Mouse (Mus musculus): ENCODE results near the gene Tcf25. TPM values are rescaled to one million over a fixed set of nuclear protein-coding genes. Genes with fewer than 3 reads are reported as not detected.
"Not testable (repeated sequence)": the region's sequence is repeated elsewhere in the genome, so short reads cannot be mapped to it uniquely, and the experiment has no call there.

The Tcf25 gene
- total RNA-seq, 2 experiments from 2014 or later = 27.2 to 48.6 TPM

DNA sequence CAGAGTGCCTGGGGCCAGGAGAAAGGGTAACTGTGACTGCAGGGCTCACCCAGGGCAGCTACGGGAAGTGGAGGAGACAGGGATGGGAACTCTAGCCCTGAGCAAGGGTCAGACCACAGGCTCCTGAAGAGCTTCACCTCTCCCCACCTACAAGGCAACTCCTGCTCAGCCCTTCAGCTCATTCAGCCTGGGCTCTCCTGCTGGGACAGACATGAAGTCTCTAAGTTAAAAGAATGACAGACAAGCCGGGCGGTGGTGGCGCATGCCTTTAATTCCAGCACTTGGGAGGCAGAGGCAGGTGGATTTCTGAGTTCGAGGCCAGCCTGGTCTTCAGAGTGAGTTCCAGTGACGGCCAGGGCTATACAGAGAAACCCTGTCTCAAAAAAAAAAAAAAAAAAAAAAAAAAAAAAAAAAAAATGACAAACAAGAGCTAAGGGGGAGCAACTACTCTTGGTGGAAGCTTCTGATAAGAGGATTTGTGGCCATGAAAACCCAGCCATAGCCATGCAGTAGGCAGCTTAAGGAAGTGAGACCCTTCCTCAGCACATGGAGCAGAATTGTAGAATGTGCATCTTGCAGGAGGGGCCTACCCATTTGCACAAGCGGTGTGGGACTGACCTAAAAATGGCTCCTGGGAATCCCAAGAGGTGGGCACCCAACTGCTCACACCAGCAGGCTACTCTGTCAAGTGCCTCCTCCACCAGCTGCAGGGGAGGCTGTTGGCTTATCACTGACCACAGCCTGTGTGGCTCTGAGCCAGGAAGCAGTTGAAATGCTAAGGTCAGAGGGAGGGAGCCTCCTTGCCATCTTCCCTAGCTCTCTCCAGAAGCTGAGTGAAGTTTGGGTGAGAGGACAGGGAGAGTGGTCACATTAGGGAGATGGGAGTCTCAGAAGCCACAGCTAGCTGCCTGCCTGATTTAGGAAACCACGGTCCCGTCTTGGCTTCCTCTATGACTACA, 35.3 kb downstream of the Tcf25 start:
- peak; percentile 76 for ATAC-seq (replicated peaks; ENCODE audit: low FRiP score, poor library complexity, severe bottlenecking)

DNA sequence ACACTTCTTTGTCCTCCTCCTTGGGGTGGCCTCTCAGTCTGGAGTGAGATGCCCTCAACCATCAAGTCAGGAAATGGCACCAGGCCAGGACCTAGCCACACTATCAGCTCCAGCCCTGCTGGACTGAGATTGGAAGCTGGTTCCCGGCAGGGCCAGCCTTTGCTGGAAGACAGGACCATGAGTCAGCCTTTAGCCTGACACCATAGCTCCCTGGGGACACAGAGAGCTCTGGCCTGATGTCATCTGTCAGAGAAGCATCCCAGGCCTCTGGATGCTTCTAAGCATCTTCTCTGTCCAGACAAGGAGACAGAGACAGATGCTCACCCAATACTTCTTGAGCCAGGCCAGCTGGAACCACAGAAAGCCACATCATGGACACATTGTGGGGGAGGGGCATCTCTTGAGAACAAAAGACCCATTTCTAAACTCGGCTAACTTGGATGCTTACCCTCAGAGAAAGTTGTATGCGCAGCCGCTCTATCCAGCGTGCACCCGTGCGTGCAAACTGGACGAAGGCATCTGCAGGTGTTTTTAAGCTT, 36.6 kb downstream of the Tcf25 start:
- no peak for ATAC-seq (replicated peaks; ENCODE audit: low FRiP score, poor library complexity, severe bottlenecking)

DNA sequence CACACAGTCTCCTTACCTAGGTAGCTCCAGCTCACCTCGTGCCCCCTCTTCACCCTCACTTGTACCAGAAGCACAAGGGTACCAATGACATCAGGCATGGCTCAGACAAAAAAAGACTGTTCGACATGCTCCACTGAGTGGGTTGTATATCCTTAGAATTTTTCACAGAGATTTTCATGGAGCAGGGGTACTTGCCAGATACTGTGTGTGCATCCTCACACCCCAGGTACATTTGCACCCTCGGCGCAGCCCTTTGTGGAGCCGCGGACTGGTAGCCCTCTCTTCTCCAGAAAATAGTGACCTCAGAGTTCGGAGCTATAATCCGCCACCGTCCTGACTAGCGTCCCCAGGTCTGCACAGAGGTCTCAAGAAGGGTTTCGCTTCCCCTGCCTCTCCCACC, 37.2 kb downstream of the Tcf25 start:
- ATAC-seq (replicated peaks; ENCODE audit: low FRiP score, poor library complexity, severe bottlenecking) = no peak

DNA sequence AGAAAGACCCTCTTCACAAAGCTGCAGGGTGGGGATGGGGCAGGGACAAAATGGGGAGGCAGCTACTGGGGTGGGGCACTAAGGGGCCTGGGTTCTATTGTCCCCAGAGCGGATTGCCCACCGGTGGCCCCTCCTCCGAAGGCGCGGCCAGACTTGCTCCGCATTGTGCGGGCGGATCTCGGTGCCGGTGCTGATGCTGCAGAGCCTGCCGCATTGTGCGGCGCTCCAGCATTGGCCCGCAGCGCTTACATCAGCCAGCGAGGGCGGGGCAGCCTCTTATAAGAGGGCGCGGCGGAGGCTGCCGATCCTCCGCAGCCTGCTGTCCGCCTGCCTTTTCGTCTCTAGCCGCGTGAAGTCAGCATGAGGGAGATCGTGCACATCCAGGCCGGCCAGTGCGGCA, 37.7 kb downstream of the Tcf25 start, which contains the start of gene Tubb3:
TSS of gene Tubb3 (plus strand) at position 179 of the 400 bp plus-strand sequence.
- peak; percentile 64 for ATAC-seq (replicated peaks; ENCODE audit: low FRiP score, poor library complexity, severe bottlenecking)

DNA sequence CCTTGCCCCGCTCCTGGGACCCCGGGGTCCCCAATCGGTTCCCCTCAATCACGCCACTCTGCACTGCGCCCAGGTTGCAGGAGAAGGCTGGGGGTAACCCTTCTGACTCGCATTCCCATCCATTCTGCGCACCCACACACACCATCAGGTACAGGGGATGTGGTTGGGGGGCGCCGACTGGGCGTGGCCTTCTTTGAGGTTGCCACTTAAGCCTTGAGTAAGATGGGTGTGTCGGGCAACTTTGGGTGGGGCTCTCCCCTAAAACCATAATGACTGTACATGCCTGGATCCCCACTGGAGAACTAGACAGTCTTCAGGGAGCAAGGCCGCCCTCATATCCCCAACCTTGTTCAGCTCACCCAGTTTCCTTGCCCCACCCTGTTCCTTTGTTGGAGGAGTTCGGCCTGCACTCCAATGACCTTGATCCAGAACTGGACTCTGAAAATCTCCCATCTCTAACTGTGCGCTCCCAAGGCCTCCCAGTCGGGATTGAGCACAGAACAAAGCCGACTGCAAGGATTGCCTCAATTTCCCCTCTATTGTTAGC, 38.3 kb downstream of the Tcf25 start:
- no peak for ATAC-seq (replicated peaks; ENCODE audit: low FRiP score, poor library complexity, severe bottlenecking)

DNA sequence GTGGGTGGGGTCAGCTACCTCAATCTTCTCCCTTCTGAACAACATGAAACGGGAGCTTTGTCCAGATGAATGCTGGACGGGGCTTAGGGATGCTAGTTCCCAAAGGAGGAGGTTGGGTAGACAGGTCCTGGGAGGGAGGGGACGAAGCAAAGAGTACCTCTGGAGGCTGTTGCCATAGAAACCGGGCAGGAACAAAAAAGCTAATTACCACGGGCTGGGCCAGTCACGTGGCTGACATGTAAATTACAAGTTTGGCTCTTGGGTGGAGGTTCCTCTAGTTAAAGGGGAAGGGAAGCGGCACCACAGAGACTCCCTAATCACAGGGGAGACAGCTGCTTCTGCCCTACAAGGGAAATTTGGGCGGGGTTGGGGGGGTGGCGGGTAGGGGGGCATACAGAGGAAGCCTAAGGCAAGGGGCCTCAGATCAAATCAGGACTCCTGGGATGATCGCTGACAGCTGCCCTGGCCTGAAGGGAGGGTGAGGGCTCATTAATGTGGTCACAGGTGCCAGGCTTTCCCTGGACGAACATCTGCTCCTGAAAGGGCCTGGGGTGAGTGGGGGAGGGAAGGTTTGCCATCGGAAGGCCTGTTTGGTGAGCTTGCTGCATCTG, 39.1 kb downstream of the Tcf25 start:
- ATAC-seq (replicated peaks; ENCODE audit: low FRiP score, poor library complexity, severe bottlenecking) = no peak

DNA sequence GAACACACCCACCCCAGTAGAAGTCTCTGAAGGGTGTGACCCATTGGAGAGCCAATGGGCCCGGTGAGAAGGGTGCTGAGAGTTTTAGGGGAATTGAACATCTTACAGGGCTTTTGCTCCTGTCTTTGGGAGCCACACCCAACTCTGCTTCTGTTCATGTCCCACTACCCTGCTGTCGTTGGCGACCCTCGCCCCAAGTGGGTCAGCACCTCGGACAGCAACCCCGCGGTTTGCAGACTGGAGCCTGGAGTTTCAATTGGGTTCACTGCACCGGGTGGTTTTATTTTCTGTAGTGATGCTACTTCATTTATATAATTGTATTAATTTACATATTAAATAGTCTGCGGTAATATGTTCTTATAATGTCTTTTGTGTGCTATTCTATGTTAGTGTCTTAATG, 40.7 kb downstream of the Tcf25 start:
- no peak for ATAC-seq (replicated peaks; ENCODE audit: low FRiP score, poor library complexity, severe bottlenecking)

DNA sequence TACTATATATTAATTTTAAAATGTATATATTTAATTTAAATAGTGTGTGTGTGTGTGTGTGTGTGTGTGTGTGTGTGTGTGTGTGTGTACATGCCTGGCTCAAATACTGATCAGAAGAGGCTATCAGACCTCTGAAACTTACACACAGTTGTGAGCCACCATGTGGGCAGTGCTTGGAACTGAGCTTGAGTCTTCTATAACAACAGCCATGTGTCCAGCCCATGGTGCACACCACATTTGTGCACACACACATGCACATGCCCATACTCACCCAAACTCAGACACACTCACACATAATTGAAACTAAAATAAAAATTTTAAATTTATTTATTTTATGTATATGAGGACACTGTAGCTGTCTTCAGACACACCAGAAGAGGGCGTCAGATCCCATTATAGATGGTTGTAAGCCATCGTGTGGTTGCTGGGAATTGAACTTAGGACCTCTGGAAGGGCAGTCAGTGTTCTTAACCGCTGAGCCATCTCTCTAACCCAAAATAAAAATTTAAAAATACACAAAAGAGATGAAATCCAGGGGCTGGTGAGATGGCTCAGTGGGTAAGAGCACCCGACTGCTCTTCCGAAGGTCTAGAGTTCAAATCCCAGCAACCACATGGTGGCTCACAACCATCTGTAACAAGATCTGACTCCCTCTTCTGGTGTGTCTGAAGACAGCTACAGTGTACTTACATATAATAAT, 41.6 kb downstream of the Tcf25 start:
- not testable (repeated sequence) for ATAC-seq (replicated peaks; ENCODE audit: low FRiP score, poor library complexity, severe bottlenecking)

DNA sequence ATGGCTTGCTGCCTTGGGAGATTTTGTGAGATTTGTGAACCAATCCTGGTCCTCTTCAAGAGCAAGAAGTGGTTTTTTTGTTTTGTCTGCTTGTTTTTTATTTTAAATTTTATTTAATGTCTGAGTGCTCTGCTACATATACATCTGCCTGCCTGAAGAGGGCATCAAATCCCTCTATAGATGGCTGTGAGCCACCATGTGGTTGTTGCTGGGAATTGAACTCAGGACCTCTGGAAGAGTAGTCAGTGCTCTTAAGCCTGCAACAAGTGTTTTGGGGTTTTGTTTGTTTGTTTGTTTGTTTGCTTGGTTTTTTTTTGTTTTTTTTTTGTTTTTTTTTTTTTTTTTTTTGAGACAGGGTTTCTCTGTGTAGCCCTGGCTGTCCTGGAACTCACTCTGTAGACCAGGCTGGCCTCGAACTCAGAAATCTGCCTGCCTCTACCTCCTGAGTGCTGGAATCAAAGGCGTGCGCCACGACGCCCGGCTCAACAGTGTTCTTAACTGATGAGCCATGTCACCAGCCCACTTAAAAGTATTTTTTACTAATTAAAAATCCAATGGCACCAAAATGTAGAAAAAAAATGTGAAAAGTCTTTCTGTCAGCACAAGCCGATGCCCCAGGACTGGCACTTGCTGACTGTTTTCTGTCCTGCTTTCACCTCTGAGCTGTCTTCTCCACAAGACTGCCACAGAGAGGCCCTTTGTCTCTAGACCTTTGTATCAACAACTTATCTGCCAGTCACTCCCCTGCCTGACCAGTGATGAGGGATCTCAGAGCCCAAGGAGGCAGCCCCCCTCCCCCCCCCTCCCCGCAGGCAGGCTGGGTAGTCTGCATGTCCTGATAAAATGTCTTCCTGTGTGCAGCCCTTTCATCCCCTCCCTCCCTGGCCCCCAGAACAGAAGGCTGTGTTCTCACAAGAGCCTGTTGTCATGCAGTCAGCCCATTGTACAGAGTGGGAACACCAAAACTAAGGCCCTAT, 42.7 kb downstream of the Tcf25 start:
- ATAC-seq (replicated peaks; ENCODE audit: low FRiP score, poor library complexity, severe bottlenecking) = no peak

DNA sequence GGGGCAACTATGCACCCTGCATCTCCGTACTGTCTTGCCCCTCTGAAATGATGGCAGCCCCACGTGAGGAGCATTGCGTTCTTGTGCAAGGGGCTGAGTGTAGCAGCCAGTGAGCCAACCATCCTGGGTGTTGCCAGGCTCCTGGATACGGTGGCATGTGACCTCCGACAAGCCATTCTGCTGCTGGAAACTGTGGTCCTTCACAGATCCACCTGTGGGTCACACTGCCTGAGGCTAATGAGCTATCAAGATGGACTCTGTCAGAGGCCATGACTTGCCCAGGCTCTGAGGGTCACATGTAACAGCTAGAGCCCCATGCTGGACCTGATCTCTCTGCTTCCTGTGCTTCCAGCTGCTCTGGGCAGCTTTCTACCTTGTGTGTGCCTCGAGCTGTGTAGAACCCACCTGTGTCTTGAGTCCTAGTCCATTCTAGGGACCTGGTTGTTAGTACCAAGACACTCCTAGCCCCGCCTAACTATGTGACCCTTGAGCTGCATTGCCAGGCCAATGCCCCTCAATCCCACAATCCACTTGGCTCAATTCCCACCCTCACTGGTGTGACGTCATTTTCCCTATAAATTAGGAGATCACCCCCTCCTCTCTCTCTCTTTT, 43.5 kb downstream of the Tcf25 start:
- ATAC-seq (replicated peaks; ENCODE audit: low FRiP score, poor library complexity, severe bottlenecking) = 0 out of 2 replicates have a peak, but pooled peaks have one; percentile 22

DNA sequence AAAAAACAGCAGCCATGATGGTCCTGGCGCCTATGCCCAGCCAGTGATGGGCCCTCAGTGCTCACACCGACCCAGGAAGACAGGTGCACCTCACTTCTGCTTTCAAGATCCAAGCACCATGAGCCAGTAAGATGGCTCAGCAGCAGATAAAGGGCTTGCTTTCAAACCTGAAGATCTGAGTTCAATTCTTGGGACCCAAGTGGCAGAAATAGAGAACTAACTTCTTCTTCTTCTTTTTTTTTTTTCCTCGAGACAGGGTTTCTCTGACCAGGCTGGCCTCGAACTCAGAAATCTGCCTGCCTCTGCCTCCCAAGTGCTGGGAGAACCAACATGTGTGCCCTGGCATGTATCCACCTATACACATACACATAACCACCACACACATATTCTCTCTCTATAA, 46.2 kb downstream of the Tcf25 start:
- ATAC-seq (replicated peaks; ENCODE audit: low FRiP score, poor library complexity, severe bottlenecking) = no peak

DNA sequence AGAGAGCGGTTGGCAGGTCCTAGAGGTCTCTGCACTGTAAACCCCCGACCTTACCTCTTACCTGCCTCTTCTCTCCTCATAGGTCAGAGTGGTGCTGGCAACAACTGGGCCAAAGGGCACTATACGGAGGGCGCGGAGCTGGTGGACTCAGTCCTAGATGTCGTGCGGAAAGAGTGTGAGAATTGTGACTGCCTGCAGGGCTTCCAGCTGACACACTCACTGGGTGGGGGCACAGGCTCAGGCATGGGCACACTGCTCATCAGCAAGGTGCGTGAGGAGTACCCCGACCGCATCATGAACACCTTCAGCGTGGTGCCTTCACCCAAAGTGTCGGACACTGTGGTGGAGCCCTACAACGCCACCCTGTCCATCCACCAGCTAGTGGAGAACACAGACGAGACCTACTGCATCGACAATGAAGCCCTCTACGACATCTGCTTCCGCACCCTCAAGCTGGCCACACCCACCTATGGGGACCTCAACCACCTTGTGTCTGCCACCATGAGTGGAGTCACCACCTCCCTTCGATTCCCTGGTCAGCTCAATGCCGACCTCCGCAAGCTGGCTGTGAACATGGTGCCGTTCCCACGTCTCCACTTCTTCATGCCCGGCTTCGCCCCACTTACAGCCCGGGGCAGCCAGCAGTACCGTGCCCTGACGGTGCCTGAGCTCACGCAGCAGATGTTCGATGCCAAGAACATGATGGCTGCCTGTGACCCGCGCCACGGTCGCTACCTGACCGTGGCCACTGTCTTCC, 47.1 kb downstream of the Tcf25 start:
- no peak for ATAC-seq (replicated peaks; ENCODE audit: low FRiP score, poor library complexity, severe bottlenecking)

DNA sequence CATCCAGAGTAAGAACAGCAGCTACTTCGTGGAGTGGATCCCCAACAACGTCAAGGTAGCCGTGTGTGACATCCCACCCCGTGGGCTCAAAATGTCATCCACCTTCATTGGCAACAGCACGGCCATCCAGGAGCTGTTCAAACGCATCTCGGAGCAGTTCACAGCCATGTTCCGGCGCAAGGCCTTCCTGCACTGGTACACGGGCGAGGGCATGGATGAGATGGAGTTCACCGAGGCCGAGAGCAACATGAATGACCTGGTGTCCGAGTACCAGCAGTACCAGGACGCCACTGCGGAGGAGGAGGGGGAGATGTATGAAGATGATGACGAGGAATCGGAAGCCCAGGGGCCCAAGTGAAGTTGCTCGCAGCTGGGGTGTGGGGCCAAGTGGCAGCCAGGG, 47.8 kb downstream of the Tcf25 start:
- ATAC-seq (replicated peaks; ENCODE audit: low FRiP score, poor library complexity, severe bottlenecking) = no peak

DNA sequence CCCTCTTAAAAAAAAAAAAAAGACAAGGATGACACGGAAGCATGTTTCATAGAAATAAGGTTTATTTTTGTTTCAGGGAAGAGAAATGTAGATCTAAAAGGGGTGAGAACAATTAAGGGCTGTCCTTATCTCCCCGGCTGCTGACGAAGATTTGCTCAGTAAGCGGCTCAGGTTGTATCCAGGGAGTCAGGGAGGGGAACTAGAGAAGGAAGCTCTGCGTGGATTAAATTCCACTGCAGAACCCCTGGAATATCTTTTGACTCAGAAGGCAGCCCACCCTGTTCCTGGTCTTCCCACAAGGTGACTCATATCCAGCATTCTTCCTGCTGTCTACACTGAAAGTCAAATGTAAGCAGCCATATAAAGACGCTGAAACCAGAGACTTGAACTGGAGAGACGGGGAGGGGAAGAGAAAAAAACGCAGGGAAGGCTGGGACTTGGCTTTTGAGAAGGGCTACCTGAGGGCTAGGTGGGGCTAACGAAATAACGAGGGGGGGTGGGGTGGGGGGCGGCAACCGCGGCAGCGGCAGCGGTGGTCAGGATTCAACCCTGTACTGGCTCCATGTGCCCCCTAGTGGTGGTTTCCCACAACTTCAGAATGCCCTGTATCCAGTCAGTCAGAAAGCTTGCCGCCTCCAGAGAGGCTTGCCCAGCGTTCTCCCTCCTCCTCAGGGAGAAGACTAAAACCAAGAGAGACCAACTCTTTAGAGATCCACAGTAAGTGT, 48.7 kb downstream of the Tcf25 start:
- ATAC-seq (replicated peaks; ENCODE audit: low FRiP score, poor library complexity, severe bottlenecking) = peak; percentile 72

DNA sequence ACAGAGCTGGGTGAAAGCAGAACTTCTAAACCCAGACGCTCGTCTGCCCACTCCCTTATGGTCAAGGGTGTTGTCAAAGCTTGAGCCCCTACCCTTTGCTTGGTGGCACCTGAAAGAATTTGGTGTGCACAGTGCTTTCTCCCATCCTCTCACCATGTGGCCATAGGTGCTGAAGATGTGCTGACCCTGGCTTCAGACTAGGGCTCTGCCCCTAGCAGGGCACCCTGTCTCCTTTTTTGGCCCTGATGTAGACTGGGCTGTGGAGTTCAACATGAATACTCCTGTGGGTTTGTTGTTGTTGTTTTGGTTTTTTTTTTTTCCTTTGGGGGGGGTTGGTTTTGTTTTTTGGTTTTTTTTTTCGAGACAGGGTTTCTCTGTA, 49.2 kb downstream of the Tcf25 start:
- peak; percentile 39; the same call in 1 of the 2 replicates for ATAC-seq (replicated peaks; ENCODE audit: low FRiP score, poor library complexity, severe bottlenecking)

DNA sequence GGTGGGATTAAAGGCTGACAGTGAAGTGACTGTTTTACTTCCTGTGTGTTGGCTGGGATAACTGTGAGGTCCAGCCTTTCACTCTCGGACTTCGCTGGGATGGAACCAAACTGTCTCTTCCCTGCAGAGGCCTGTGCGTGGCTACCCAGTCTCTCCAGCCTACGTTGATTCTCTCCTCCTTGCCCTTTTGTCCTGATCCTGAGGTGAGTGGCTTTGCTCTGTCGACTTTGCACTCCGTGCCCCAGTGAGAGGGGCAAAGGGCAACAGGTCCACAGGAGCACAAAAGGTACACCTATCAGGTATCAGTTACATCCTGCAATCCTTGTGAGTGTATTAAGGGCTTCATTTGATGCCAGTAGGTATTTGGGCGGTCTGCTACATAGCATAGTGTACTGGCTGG, 49.9 kb downstream of the Tcf25 start, which contains the start of gene Def8:
TSS of gene Def8 (plus strand) at position 87 of the 400 bp plus-strand sequence.
- no peak for ATAC-seq (replicated peaks; ENCODE audit: low FRiP score, poor library complexity, severe bottlenecking)

All from erythroid progenitor cell, adult 5-6 weeks (primary cell).